Mouse (Mus musculus) CD4-positive, CD25-positive, alpha-beta regulatory T cell, adult 4 months (primary cell): Measurements from ENCODE around the gene Scin. TPM values are rescaled to one million over a fixed set of nuclear protein-coding genes. Genes with fewer than 3 reads are reported as not detected.
A peak's percentile ranks its signal among the peaks of the same experiment; 100 is the strongest.

Experiments used
- ATAC-seq: one replicate; pipeline ENCODE4 v1.8.0; 2017
- polyA plus RNA-seq, 2 experiments: library from polyadenylated mRNA; unstranded; fragments of 100-300 nt; shearing (Covaris generic); gene quantifications; one replicate each; pipeline ENCODE4 v1.2.1; 2017

Scin gene
- polyA plus RNA-seq, 2 experiments from 2014 or later: 1.0 to 4.1 TPM

DNA sequence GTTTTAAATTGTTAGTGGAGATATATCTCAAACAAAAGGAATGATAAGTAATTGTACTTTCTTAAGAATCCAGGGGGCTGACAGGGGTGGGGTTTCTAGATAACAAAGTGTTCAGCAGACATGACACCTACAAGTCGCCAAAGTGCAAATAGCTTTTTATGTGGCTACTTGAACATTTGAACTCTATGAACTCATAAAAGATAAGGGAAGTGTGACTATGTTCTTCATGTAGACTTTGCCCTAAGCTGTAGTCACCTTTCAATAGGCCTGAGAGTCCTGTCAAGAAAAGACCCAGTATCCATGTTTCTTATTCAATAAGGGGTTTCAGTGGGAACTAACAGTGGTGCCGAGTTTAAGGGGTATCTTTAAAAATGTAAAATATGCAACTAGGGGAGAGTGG is 110.1 kb downstream of the Scin start:
- ATAC-seq: no peak

DNA sequence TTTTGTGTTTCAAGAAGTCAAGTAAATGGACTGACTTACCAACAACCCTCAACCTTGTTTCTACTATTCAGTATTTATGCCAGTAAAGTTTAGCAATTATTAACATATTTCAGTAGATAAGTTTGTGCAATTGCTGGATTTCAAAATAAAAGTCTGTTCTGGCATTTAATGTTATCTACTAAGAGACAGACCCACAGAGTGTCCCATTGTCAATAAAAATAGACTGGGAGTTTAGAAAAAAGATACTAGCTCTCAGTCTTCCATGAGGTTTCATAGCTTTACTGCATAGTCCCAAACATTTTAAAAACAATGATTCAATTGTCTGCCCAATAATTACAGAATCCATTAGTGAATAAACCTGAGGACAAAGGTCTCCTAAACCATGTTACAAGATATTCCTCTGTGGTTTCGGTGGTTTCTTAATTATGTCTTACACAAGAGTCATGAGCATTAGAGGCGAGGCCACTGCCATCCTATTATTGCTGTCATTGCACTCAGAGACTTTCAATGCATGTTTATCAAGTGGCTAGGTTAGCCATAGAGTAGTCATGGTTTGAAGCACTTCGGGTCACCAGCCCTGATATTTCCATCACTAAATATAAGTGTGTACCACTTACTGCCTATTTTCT is 110.9 kb downstream of the Scin start:
- ATAC-seq: no peak

DNA sequence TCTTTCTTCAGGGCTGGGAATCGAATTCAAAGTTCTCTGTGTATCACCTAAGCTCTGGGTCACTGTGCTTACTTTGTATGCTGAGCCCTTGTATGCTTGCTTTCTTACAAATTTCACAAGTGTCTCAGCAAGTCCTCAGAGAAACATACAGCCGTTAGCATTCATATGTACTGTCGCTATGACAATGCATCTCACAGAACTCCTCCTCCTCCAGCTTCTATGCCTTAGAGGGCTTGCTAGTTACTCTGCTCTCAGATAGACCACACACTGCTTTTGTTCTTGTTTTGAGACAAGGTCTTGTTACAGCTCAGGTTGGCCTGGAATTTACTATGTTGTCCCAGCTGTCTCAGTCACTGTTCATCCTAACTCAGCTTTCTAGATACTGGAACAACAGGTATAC is 111.7 kb downstream of the Scin start:
- ATAC-seq: no peak

DNA sequence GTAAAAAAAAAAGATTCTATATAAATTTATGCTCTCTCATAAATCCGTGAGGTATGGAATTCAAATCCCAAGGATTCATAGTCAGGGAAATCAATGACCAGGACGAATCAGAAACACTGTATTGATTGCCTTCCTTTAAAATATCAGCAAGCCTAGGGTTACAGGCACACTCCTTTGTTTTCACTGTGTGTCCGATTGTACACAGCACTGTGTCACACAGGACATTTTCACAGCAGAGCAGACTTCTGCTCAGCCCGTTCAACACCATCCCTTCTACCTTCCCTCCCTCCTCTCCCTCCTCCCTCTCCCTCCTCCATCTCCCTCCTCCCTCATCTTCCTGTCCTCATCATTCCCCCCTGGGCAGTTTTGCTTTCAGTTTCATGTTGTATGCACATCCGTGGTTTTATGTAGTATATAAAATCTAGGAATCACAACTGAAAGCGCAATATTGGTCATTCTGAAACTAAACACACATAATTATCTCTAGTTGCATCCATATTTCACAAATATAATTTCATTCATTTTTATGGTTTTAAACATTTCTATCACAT is 116.0 kb downstream of the Scin start:
- peak; percentile 65 for ATAC-seq

DNA sequence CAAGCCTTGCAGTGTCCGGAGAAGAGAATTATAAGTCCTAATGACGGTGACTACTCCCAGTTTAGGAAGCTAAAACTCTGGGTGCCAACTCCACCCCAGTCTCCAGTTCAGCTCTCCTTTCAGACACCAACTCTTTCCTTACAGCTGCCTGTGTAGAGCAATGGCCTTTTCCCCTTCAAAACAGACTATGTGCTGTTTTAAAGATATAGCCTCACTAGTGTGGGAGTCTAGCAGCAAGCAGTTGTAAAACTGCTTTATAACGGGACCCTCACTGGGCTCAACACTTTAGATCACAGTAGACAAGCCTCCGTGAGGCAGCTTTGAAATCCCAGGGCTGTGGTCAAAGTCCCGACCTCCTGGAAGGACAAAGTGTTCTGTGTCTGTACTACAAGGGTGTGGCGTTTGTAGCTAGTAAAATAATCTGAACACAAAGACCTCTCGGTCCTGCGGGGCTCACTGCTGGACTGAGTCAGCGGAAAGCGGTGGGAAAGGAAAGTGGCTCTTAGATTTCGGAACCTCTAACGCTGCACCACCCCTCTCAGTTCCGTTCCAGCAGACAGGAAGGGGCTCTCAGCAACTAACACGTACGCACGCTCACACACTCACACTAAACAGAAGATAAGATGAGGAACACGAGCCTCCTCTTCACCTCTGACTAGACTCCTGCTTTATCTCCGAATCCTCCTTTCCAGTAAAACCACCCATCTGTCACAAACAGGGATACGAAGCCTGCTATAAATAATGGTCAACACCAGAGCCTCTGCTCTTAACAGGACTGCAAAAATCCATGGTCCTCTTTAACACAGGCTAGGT is 117.2 kb downstream of the Scin start:
- ATAC-seq: peak; percentile 90

DNA sequence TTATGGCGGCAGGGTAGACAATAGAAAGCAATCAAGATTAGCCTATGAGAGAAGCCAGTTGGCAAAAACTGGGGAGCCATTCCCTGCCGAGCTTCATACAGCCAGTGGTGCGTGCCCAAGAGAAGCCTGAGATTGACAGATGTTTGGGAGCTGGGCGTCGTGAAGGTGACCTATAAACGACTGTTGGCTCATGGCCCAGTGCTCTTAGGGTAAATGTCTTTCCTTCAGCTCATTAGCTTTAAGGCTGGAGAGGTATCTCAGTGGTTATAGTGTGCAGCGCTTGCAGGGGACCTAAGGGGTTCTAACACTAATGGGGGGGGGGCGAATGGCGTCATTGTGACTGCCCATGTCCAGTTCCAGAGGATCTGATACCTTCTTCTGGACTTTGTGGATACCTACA is 118.0 kb downstream of the Scin start:
- ATAC-seq: no peak

DNA sequence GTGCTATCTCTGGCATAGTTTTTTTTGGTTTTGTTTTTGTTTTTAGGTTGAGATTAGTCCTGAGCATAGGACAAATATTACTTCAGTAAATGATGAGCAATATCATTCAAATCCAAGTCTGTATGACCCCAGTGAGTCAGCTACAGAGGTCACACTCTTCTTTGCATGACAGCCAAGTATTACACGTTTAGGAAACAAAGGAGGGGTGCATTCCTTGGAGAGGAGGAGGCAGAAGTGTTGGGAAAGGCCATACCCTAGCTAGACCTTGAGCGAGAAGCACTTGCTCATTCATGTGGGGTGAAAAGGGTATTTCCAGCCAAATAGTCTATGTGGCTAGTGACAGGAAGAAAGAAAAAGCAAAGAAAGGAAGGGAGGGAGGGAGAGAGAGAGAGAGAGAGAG is 124.2 kb downstream of the Scin start:
- peak; percentile 11 for ATAC-seq

Other genes with a start within 250 kb of the Scin start
- 10 to 100 TPM; 89.4 to 99.4 TPM for gene Arl4a, start 96.2 kb downstream of the Scin start, polyA plus RNA-seq
- gene Lsmem1, start 65.3 kb upstream of the Scin start, polyA plus RNA-seq: not detected
- gene Ifrd1, start 114.3 kb upstream of the Scin start, polyA plus RNA-seq: 10 to 100 TPM; 46.7 to 49.4 TPM